Comparison of ENCODE assay signal across 15 mouse cellular contexts in the genomic region with DNA sequence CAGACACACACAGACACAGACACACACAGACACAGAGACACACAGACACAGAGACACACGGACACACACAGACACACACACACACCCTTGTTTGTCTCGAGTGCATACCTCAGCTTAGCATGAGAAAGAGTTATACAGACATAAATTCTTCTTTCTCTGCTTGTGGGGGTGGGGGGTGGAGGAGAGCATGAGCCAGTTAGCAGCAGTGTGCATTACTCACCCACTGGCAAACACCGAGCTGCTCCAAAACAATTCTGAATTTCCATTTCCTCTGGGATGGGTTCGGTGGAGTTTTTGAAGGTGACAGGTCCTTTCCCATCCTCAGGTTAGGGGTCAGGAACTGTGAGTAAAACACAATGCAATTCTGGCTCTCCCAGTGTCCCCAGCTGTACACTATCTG.
"Had no signal": no experiment of that assay in that cellular context is flagged by ENCODE, and none has a peak within 500 bp of the region (broad histone marks: within the 10 kb centered on the region; RNA-seq: fewer than 3 reads in every experiment).

No protein-coding gene starts in this region.

- H3K4me1 ChIP-seq: limb, embryonic 13.5 days; neural tube, embryonic 12.5 days; neural tube, embryonic 15.5 days had no signal

- DNase-seq: kidney, adult 9 months; kidney, postnatal 14 days; kidney, postnatal 4 days; liver, embryonic 13.5 days; lung, adult 2 months; lung, postnatal 14 days; lung, postnatal 4 days; midbrain, embryonic 14.5 days; thymus, adult 18-20 months; thymus, postnatal 36 days had no signal

- H3K27ac ChIP-seq: limb, embryonic 10.5 days; limb, embryonic 13.5 days; liver, embryonic 13.5 days; neural tube, embryonic 12.5 days; neural tube, embryonic 15.5 days had no signal

- H3K27me3 ChIP-seq: limb, embryonic 13.5 days; liver, embryonic 13.5 days; neural tube, embryonic 12.5 days; neural tube, embryonic 15.5 days had no signal

- H3K9ac ChIP-seq: limb, embryonic 13.5 days; liver, embryonic 13.5 days; neural tube, embryonic 12.5 days; neural tube, embryonic 15.5 days had no signal

- H3K9me3 ChIP-seq: limb, embryonic 10.5 days; liver, embryonic 13.5 days; neural tube, embryonic 15.5 days had no signal

- H3K4me2 ChIP-seq: limb, embryonic 13.5 days; liver, embryonic 13.5 days; midbrain, embryonic 11.5 days; neural tube, embryonic 12.5 days; neural tube, embryonic 15.5 days had no signal

- H3K4me3 ChIP-seq: limb, embryonic 10.5 days; limb, embryonic 13.5 days; liver, embryonic 13.5 days; neural tube, embryonic 12.5 days; neural tube, embryonic 15.5 days had no signal

- H3K36me3 ChIP-seq: limb, embryonic 10.5 days; limb, embryonic 13.5 days; liver, embryonic 13.5 days; neural tube, embryonic 12.5 days; neural tube, embryonic 15.5 days had no signal
